Mouse (Mus musculus) c-Kit-positive CD71-negative TER-119-negative erythroid progenitor cells, embryonic 14.5 days (primary cell): ENCODE measurements around the gene Draxin.

ENCODE experiments used
- DNase-seq: peaks from one replicate; pipeline ENCODE4 v3.0.0-alpha.2; 2013; ENCODE audit warnings: low read depth

The Draxin gene

GRCm38 (mm10) chr4:148114758-148115391, 15.6 kb downstream of the Draxin start:
- peak; percentile 80 for DNase-seq

- no peak for DNase-seq
These were observed 18.0 kb downstream of the Draxin start for GRCm38 (mm10) chr4:148112519-148112918.

- DNase-seq, result no peak
These were observed 21.3 kb downstream of the Draxin start for GRCm38 (mm10) chr4:148109215-148109614.

- no peak for DNase-seq
These were observed 21.9 kb downstream of the Draxin start for GRCm38 (mm10) chr4:148108565-148109100.

GRCm38 (mm10) chr4:148107621-148108291, 22.7 kb downstream of the Draxin start:
- no peak for DNase-seq

GRCm38 (mm10) chr4:148104146-148104545, 26.4 kb downstream of the Draxin start:
- no peak for DNase-seq

GRCm38 (mm10) chr4:148101801-148102527, 28.5 kb downstream of the Draxin start:
- no peak for DNase-seq

GRCm38 (mm10) chr4:148098666-148099065, 31.8 kb downstream of the Draxin start:
- no peak for DNase-seq

- DNase-seq, result no peak
These were observed 32.6 kb downstream of the Draxin start for GRCm38 (mm10) chr4:148097936-148098335.

GRCm38 (mm10) chr4:148095081-148095480, 35.4 kb downstream of the Draxin start:
- no peak for DNase-seq

GRCm38 (mm10) chr4:148094161-148094560, 36.3 kb downstream of the Draxin start:
- no peak for DNase-seq

GRCm38 (mm10) chr4:148092551-148093271, 37.8 kb downstream of the Draxin start:
- DNase-seq, result no peak

- no peak for DNase-seq
These were observed 39.3 kb downstream of the Draxin start for GRCm38 (mm10) chr4:148091181-148091580.

GRCm38 (mm10) chr4:148089166-148089565, 41.3 kb downstream of the Draxin start:
- no peak for DNase-seq

GRCm38 (mm10) chr4:148087907-148088527, 42.5 kb downstream of the Draxin start, which contains the start of gene Agtrap:
Agtrap (minus strand) TSS chr4:148088031.
- peak; percentile 68 for DNase-seq

- DNase-seq, result no peak
These were observed 43.2 kb downstream of the Draxin start for GRCm38 (mm10) chr4:148087091-148087906.

- DNase-seq, result no peak
These were observed 44.6 kb downstream of the Draxin start for GRCm38 (mm10) chr4:148085907-148086305.

GRCm38 (mm10) chr4:148085131-148085906, 45.2 kb downstream of the Draxin start:
- DNase-seq, result no peak

- no peak for DNase-seq
These were observed 46.2 kb downstream of the Draxin start for GRCm38 (mm10) chr4:148084261-148084714.
